Mouse (Mus musculus): ENCODE measurements around the gene Ppp1r14b. TPM values are rescaled to one million over a fixed set of nuclear protein-coding genes. Genes with fewer than 3 reads are reported as not detected.

Gene Ppp1r14b
- polyA plus RNA-seq, 1 experiment from 2014 or later, result 288 TPM

Other genes with a start within 250 kb of the Ppp1r14b start
- gene Rps6ka4, start 134.3 kb upstream of the Ppp1r14b start, polyA plus RNA-seq (2016; fragmentation: Nextera tagmentation; extraction: Ambion mirVana), result 11.3 and 13.4 TPM in 2 replicates
- gene Ccdc88b, start 116.8 kb upstream of the Ppp1r14b start, polyA plus RNA-seq (2016; fragmentation: Nextera tagmentation; extraction: Ambion mirVana), result 0.33 and 0.51 TPM in 2 replicates
- gene Trmt112, start 65.3 kb upstream of the Ppp1r14b start, polyA plus RNA-seq (2016; fragmentation: Nextera tagmentation; extraction: Ambion mirVana), result 165 and 167 TPM in 2 replicates
- 158 and 164 TPM in 2 replicates for gene Prdx5, start 64.9 kb upstream of the Ppp1r14b start, polyA plus RNA-seq (2016; fragmentation: Nextera tagmentation; extraction: Ambion mirVana)
- gene Esrra, start 53.2 kb upstream of the Ppp1r14b start, polyA plus RNA-seq (2016; fragmentation: Nextera tagmentation; extraction: Ambion mirVana), result 6.4 and 8.5 TPM in 2 replicates
- gene Catsperz, start 49.6 kb upstream of the Ppp1r14b start, polyA plus RNA-seq (2016; fragmentation: Nextera tagmentation; extraction: Ambion mirVana), result 1.0 TPM in 2 replicates
- 0.40 and 0.60 TPM in 2 replicates for gene Kcnk4, start 40.5 kb upstream of the Ppp1r14b start, polyA plus RNA-seq (2016; fragmentation: Nextera tagmentation; extraction: Ambion mirVana)
- 67.3 and 68.2 TPM in 2 replicates for gene Bad, start 33.1 kb upstream of the Ppp1r14b start, polyA plus RNA-seq (2016; fragmentation: Nextera tagmentation; extraction: Ambion mirVana)
- 23.8 and 27.9 TPM in 2 replicates for gene Gpr137, start 32.5 kb upstream of the Ppp1r14b start, polyA plus RNA-seq (2016; fragmentation: Nextera tagmentation; extraction: Ambion mirVana)
- gene Plcb3, start 1.5 kb downstream of the Ppp1r14b start, polyA plus RNA-seq (2016; fragmentation: Nextera tagmentation; extraction: Ambion mirVana), result 41.4 and 41.7 TPM in 2 replicates
- gene Fkbp2, start 5.5 kb downstream of the Ppp1r14b start, polyA plus RNA-seq (2016; fragmentation: Nextera tagmentation; extraction: Ambion mirVana), result 65.8 and 73.6 TPM in 2 replicates
- 53.8 and 55.2 TPM in 2 replicates for gene Vegfb, start 12.7 kb downstream of the Ppp1r14b start, polyA plus RNA-seq (2016; fragmentation: Nextera tagmentation; extraction: Ambion mirVana)
- 21.2 and 22.8 TPM in 2 replicates for gene Dnajc4, start 17.6 kb downstream of the Ppp1r14b start, polyA plus RNA-seq (2016; fragmentation: Nextera tagmentation; extraction: Ambion mirVana)
- 20.1 and 22.6 TPM in 2 replicates for gene Nudt22, start 21.1 kb downstream of the Ppp1r14b start, polyA plus RNA-seq (2016; fragmentation: Nextera tagmentation; extraction: Ambion mirVana)
- 10.8 and 11.0 TPM in 2 replicates for gene Trpt1, start 21.2 kb downstream of the Ppp1r14b start, polyA plus RNA-seq (2016; fragmentation: Nextera tagmentation; extraction: Ambion mirVana)
- gene Fermt3, start 44.5 kb downstream of the Ppp1r14b start, polyA plus RNA-seq (2016; fragmentation: Nextera tagmentation; extraction: Ambion mirVana), result 7.1 and 7.8 TPM in 2 replicates
- gene Stip1, start 65.0 kb downstream of the Ppp1r14b start, polyA plus RNA-seq (2016; fragmentation: Nextera tagmentation; extraction: Ambion mirVana), result 292 and 312 TPM in 2 replicates
- gene Macrod1, start 81.8 kb downstream of the Ppp1r14b start, polyA plus RNA-seq (2016; fragmentation: Nextera tagmentation; extraction: Ambion mirVana), result 12.3 and 13.2 TPM in 2 replicates
- 3.5 and 4.4 TPM in 2 replicates for gene Flrt1, start 130.8 kb downstream of the Ppp1r14b start, polyA plus RNA-seq (2016; fragmentation: Nextera tagmentation; extraction: Ambion mirVana)
- 222 and 233 TPM in 2 replicates for gene Otub1, start 231.3 kb downstream of the Ppp1r14b start, polyA plus RNA-seq (2016; fragmentation: Nextera tagmentation; extraction: Ambion mirVana)
- gene Cox8a, start 242.6 kb downstream of the Ppp1r14b start, polyA plus RNA-seq (2016; fragmentation: Nextera tagmentation; extraction: Ambion mirVana), result 870 and 903 TPM in 2 replicates